In the genomic region with DNA sequence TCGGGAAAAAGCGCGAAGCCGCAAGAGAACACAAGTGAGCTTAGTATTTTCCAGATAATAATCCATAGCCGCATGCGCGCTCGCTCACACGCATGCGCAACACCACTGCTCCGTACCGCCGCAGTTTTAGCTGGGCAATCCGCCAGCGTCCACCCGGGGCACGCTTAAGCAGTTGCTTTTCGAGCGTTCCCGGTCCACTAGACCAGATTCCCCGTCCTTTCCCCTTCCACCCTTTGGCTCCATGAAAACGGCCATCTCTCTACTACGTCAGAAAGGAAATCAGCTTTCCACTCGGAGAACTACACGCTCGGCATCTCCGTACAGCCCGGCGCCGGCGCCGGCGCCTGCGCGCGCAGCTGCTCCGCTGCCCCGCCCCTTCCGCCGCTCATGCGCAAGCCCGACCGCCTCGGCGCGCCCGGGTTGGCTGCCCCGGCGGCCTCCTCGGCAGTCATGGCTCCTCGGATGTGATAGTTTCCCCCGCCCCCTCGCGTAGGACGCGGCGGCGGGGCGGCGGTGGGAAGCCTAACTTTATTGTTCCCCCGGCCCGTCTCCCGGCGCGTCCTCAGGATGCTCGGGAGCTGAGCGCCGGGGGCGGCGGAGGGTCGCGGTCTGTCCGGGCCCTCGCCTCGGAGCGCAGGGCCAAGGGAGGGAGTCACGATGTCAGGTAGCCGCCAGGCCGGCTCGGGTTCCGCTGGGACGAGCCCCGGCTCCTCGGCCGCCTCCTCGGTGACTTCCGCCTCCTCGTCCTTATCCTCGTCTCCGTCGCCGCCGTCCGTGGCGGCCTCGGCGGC, we compare ENCODE assay signal across 8 mouse cellular contexts. TPM values are rescaled to one million over a fixed set of nuclear protein-coding genes. Genes with fewer than 3 reads are reported as not detected.
A peak's percentile ranks its signal among the peaks of the same experiment; 100 is the strongest.
DNase-seq lines count a peak whose midpoint lies in the region; ATAC-seq and TF ChIP-seq lines count a peak whose summit lies in the region.
"Not testable (repeated sequence)": the region's sequence is repeated elsewhere in the genome, so short reads cannot be mapped to it uniquely, and the experiment has no call there.

A gene (plus strand): TSS at position 540 of the 791 bp plus-strand sequence.

- ATAC-seq in forebrain, embryonic 15.5 days (replicated peaks): peak; percentile 99
- peak; percentile 93 for ATAC-seq in neutrophil, adult 5-6 weeks (ENCODE audit: extremely low read depth, insufficient number of reproducible peaks, low FRiP score, poor library complexity, severe bottlenecking)

- peak within 1 kb of the TSS; percentile 85 for H3K4me3 ChIP-seq in forebrain, embryonic 15.5 days
- H3K4me3 ChIP-seq in lung, adult 2 months (replicated peaks; ENCODE audit: extremely low read depth, low read depth, low read length): peak within 1 kb of the TSS; percentile 77

- H3K4me2 ChIP-seq in forebrain, embryonic 15.5 days (replicated peaks): peak within 1 kb of the TSS; percentile 73

- H3K27me3 ChIP-seq in forebrain, embryonic 15.5 days: not testable (repeated sequence)

- TF ChIP-seq CTCF in lung, adult 2 months (IDR thresholded peaks at IDR 0.05; ENCODE audit: insufficient read depth, low read length): not testable (repeated sequence)

- not testable (repeated sequence) for H3K36me3 ChIP-seq in forebrain, embryonic 15.5 days

- under 1% methylated on average over 78 of the region's 97 CpGs for whole genome bisulfite sequencing in forebrain, embryonic 15.5 days
- WGBS in lung, adult 2 months: under 1% methylated on average over 73 of the region's 97 CpGs

- peak within 1 kb of the TSS; percentile 98 for H3K27ac ChIP-seq in forebrain, embryonic 15.5 days (replicated peaks)

- peak within 1 kb of the TSS; percentile 89 for H3K9ac ChIP-seq in forebrain, embryonic 15.5 days (replicated peaks)

- DNase-seq in ES-CJ7 (ENCODE audit: low read depth, low spot score): peak; percentile 88
- peak; percentile 89 for DNase-seq in cerebellum, adult 11 months
- peak; percentile 86 for DNase-seq in heart, postnatal 25 days (ENCODE audit: low spot score)
- DNase-seq in layer of hippocampus, adult 18-20 months (ENCODE audit: low spot score in 2 of 2): peak; percentile 87 to 94
- peak; percentile 92 for DNase-seq in lung, adult 2 months
- peak; percentile 86 to 87 for DNase-seq in thymus, adult 18-20 months

- intact Hi-C loops in heart, postnatal 25 days (cut with DNase I): not testable (repeated sequence)

- peak; percentile 89 for TF ChIP-seq POLR2A in lung, adult 2 months (IDR thresholded peaks at IDR 0.05; ENCODE audit: borderline replicate concordance, extremely low read depth, low read depth, low read length)

- peaks cover 28% of the 10 kb centered on the region for H3K4me1 ChIP-seq in forebrain, embryonic 15.5 days
- H3K4me1 ChIP-seq in lung, adult 2 months (ENCODE audit: control insufficient read depth, insufficient read depth, low read length): peaks cover 14% of the 10 kb centered on the region

- not testable (repeated sequence) for H3K9me3 ChIP-seq in forebrain, embryonic 15.5 days

RNA-seq across cellular contexts. Expression of the gene that starts here (rescaled TPM):
- polyA plus RNA-seq in forebrain, embryonic 15.5 days (2015; fragmentation: Nextera tagmentation; extraction: Ambion mirVana): 97.0 and 122 TPM in 2 replicates
- total RNA-seq in heart, postnatal 25 days (2021): 100 to 1,000 TPM; 138 to 148 TPM
- 100 to 1,000 TPM; 120 to 138 TPM for total RNA-seq in layer of hippocampus, adult 18-20 months (2021)
- polyA plus RNA-seq in lung, adult 2 months (2012; rRNA removed): 39.3 and 40.5 TPM in 2 replicates
- 239 and 243 TPM in 2 replicates for total RNA-seq in neutrophil, adult 5-6 weeks (2017)

Comparison
In these comparisons a context has a peak if more than half of its experiments do, and no peak if none do; other contexts are left out.
1. Peak in every context shown above with its lines: DNase-seq, ATAC-seq, H3K4me3 ChIP-seq and H3K27ac ChIP-seq.